Mouse (Mus musculus): Measurements from ENCODE around the gene Senp3.
"Not testable (repeated sequence)": the region's sequence is repeated elsewhere in the genome, so short reads cannot be mapped to it uniquely, and the experiment has no call there.

The Senp3 gene

DNA sequence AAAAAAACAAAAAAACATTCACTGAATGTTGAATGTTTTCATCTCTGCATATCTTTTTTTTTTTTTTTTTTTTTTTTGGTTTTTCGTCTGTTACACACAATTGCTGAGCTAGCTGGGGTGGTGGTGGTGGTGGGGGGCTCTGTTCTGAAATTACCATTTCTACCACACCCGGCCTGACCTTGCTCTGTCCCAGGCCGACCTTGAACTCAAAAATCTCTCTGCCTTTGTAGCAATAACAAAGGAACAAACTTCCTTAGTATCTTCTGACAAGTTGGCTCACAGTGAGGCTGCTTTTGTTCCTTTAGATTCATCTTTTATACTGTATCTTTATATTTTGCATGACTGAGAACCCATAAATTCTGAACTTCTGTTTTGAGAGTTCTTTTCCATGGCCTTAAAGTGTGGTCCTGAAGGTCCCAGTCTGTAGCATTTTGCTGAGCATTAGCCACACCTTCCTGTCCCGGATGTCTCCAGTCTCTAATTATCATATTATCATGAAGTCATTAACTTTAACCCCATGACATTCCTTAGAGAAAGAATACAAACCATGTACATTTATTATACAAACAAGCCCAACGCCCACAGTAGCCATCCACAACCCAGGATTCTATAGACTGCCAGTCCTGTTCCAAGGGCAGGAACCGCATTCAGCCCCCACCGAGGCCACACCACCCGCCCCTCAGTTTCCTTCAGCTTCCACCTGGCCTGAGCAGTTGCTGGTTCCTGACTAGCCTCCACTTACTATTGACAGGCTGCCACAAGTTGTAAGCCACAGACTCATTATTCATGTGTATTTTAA, 22.1 kb upstream of the Senp3 start:
- no peak for DNase-seq

DNA sequence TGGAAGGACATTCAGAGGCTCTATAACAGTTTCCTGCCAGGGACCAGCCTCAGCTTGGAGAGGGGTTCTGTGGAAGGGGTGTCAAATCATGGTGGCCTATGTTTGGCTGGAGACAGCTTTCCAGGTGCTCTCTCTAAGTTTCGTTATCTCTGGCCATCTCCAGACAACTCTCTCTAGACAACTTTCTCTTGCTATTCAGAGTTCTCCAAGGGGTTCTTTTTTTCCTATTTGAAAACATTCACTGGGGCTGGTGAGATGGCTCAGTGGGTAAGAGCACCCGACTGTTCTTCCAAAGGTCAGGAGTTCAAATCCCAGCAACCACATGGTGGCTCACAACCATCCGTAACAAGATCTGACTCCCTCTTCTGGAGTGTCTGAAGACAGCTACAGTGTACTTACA, 21.5 kb upstream of the Senp3 start:
- not testable (repeated sequence) for DNase-seq

DNA sequence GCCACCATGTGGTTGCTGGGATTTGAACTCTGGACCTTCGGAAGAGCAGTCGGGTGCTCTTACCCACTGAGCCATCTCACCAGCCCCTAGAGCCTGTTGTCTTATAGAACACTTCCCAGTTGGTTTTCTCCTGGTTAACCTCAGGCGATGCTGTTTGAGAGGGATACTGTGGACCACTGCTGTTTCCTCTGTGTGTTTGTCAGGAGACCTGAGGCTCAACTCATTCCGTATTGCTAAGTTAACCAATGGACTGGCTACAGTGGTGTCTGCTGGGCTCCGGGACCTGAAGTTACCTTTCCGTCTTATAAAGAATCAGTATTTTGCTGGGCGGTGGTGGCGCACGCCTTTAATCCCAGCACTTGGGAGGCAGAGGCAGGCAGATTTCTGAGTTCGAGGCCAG, 21.0 kb upstream of the Senp3 start:
- not testable (repeated sequence) for DNase-seq

DNA sequence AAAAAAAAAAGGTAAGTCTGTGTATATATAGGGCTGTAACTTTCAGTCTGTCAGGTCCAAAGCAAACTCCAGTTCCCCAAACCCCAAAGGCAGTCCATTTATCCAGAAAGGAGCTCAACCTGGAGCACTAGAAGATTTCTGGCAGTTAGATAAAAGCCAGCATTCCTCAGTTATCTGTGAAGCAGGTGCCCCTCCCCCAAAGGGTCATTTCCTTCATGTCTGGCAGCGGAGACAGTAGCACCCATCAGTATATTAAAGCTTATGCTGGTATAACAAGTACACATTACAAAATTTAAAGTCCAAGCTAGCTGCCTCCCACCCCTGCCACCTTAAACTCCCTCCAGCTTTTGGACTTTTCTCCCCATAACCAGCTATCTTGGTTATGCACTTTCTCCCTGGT, 17.7 kb upstream of the Senp3 start:
- no peak for DNase-seq

DNA sequence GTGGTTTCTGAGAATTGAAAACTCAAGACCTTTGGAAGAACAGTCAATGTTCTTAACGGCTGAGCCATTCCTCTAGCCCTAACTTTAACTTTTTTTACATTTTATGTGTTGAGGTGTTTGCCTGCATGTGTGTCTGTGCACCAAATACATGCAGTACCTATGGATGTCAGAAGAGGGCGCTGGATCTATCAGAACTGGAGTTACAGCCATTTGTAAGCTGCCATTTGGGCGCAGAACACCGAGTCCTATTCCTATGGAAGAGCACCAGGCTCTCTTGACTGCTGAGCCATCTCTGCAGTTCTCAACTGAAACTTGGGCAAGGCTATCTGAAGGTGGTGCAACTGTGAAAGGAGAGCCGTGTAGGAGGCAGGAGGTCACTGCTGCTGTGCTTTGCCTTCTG, 16.7 kb upstream of the Senp3 start:
- DNase-seq = no peak

DNA sequence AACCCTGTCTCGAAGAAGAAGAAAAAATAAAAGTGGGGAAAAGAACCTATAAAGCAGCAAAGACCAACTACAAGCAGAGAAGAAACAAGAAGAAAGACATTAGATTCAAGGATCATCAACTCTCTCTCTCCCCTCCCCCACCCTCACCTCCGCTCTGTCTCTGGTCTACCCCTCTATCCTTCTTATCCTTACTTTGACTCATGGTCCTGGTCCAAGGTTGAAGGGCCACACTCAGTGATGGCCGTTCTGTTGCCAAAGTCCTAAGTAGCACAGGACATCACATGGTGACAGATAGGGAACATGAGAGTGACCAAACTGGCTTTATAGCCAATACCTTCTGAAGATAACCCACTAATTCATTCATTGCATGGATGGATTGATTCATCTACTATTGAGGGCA, 15.5 kb upstream of the Senp3 start:
- DNase-seq = no peak

DNA sequence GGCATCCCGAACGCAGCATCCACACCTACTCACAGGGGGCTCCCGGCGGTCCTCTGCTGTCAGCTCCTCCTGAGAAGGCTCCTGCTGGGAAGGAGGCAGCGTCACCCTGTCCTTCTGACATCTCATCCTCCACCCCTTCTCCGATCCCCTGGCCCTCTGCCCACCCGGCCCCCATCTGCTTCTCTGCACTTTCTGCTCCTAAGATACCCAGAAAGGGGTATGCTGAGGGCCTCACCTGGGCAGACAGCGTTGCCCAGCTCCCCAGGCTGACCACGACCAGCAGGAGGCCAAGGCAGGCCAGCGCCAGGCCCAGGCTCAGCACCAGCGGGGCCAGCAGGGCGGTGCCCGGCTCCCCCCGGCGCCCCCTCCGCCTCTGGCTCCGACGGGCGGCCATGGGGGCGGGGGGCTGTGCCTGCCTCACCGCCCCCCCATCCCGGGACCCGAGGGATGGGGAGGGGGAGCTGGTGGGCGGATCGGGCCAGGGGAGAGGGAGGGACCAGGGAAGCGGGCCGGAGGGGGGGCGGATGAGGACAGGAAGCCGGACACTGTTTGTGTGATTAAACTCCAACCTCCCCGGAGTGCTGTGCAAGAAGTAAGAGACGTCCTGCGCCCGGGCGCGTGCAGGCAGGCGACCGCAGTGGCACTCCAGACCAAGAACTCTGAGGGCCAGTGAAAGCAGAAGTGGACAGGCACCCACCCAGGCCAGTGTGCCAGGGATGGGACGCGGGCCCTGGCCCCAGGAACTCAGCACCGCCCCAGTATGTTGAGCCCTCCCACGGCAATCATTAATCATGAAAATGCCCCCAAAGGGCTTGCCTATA, 13.7 kb upstream of the Senp3 start, which contains the start of the genes Tnfsf12 and Tnfsfm13:
Gene Tnfsf12 (minus strand): TSS at position 489 of the 821 bp plus-strand sequence.
Gene Tnfsfm13 (minus strand): TSS at position 738 of the 821 bp plus-strand sequence.
- DNase-seq = peak; percentile 72 to 74

DNA sequence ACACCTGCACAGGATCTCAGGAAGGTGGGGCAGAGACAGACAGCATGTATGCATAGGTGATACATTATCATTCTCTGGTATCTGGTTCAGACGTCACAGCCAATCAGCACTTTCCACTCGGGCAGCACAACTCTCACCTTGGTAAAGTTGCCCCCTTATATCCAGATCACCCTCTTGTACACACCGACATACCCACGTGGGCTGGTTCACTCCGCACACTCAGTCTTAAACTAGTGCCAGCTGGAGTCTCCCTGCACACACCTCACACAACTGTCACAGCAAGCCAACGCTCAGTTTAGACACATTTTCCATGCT, 13.1 kb upstream of the Senp3 start:
- no peak for DNase-seq

DNA sequence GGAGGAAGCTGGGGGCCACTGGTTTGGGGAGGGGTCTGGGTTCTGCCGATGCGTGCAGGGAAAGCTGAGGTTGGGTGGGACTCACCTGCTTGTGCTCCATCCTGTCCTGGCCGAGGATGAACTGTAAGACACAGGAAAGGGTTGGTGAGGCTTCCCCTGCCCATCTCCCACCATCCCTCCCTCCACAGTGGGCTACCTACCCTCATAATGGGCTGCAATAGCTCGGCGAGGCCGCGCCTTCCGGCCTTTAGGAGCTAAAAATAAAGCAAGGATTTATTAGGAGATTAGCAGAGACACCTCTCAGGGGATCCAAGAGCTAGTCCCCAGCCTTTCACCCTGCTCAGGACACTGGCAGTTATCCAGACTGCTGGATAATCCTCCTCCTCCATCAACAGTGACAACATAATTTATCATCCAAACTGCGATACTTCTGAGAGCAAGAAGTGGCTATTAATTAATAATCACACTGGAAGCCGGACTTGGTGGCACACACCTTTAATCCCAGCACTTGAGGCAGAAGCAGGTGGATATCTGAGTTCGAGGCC, 11.6 kb upstream of the Senp3 start:
- no peak for DNase-seq

DNA sequence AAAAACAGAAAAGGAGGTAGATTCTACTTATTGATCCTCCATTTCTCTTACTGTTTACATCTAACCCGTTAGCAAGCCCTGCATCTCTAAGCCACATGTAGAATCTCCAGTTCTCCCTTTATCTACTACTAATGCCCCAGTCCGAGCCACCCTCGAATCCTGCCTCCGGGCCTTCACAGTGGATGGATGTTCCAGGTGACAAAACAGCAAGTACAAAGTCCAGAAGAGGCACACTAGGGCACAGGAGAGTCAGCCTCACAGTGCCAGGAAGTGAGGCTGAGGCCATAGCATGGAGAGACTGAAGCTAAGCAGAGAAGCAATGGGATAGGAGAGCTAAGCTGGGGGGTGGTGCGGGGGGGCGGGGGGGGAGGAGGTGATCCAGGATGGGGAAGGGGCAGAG, 11.0 kb upstream of the Senp3 start:
- DNase-seq = peak; percentile 74 to 80

DNA sequence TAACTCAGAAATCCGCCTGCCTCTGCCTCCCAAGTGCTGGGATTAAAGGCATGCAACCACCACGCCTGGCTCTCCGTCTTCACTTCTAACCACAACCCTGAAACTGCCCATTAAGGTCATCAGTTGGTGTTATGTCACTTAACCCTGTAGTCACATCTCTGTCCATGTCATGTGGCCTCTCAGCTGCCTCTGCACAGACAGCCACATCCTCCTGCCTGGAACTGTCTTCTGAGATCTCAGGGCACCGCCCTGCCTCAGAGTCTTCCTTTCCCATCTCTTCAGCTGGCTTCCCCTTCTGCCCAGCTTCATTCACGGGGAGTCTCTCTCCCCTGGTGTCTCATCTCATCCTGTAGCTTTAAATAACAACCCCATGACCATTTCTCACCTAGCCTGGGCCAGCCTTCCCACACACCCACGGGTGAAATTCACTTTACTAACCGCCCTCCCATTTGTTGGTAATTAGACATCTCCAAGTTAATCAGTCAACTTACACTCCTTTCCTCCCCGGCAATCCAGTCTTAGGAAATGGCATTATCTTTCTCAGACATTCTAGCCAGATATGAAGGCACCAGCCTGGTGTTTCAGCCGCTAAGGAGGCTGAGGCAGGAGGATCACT, 10.4 kb upstream of the Senp3 start:
- DNase-seq = peak in 1 of 2 experiments; percentile 50

DNA sequence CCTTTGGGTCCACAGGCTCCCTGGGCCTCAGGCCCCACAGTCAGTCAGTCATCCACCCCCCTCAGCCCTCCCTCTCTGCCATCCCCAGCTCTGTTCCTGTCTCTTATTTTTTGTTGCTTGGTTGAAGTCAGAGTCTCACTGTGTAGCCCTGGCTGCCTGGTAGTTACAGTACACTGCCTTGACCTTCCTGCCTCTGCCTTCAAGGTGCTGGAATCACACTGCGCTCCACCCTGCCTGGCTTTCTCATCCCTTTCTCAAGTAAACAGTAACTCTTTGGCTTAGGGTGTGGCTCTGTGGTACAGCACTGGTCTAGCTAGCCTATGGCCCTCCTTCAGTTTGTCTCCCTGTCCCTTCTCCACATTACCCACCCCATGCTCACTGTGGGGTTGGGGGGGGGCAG, 8.0 kb upstream of the Senp3 start:
- DNase-seq = peak in 1 of 2 experiments; percentile 60

DNA sequence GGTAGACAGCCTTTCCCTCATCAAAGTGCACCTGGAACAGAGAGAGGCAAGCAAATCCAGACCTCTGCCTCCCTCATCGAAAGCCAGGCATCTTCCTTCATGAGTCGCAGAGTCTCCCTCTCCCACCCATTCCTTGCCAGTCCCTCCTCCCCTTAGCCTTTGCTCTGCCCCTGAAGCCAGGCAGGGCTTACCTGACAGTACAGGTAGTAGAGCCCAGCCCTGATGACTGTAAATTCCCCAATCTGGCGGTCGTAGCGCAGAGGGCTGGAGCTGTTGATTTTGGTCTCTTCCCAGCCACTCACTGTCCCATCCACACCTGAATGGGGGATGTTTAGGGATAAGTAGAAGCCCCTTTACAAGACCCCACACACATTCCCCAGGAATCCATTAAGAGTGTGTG, 5.2 kb upstream of the Senp3 start:
- DNase-seq = no peak

DNA sequence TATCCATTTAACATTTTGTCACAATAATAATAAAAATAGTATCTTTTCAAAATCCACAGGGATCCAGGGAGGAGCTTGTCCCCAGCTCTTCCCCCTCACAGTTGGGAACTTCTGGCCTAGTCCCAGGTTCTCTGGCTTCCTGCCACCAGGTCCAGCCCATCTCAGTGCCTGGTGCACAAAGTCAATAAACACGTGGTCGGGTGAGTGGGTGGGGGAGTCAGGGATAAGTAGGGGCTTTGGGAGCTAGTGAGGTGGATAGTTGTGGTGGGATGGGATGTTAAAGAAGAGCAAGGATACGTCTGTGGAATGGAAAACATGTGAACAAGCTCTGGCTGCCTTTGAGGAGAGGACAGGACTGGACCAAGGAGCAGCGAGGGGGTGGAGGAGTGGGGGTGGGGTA, 4.5 kb upstream of the Senp3 start:
- peak; percentile 75 to 80 for DNase-seq

DNA sequence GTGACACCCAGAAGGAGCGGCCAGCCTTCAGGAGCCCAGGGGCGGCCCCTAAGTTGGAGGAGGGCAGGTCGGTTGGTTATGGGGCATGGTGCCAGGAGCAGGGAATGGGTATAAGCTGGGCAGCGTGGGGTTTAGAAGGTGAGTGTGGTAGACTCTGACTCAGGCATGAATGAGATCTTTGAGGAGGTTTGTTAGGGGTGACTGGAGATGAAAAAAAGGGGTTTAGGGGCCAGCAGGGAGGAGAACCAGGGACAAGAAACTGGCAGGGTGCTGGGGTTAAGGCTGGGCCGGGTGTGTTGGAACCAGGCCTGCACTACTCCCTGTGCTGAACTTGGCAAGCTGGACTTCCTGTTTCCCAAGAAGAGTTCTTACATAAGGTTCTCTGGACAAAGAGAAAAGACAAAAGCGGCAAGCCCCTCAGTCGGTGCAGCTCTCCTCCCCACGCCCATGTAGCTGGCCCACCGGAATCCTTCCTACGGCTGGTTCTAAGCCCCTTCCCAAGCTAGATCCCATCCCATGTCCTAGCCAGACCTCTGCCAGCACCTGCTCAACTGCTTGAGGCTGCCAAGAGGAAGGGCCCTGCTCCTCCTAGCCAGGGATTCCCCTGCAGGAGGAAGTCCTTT, 3.8 kb upstream of the Senp3 start, which contains the start of gene Tnfsf13:
Gene Tnfsf13 (minus strand): TSS at position 259 of the 623 bp plus-strand sequence.
- DNase-seq = peak; percentile 88 to 94

DNA sequence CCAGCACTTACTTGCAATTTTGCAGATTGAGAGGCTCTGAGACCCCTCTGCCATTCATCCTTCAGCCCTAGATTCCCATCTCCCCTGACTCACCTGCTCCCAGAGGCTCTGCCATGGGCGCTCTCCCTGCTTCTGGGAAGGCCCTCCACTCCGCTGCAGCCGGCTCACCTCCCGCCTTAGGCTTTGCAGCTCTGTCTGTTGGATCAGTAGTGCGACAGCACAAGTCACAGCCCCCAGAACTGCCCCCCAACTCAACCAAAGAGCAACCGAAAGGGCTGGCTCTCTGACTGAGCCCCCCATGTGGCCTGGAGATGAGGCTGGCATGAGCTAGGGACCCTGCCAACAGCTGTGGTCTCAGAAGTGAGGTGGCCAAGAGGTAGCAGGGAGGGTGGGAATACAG, 3.1 kb upstream of the Senp3 start:
- no peak for DNase-seq

DNA sequence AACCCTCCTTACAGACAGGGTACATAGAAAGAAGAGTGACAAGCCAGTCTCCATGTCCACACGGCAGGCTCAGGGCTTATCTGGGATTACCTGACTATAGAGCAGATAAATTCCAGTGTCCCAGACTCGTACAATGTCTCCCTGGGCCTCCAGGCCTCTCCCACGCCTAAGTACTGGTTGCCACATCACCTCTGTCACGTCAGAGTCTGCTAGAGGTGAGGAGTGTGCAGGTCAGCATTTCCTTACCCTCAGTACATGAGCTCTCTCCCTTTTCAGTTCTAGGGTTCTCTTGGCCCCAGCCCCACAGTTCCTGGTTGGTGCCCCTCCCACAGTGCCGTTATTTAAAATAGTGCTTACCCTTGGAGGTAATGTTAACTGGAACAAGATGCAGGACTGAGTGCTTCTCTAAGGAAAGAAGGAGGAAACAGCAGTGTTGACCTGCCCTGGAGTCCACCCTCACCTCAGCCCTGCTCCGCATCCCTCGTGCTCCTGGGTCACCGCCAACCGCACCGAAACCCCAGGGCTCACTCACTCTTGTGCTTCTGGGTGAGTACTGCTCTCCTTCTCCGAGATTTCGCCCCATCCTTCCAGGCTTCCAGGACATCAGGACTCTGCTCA, 2.4 kb upstream of the Senp3 start:
- no peak for DNase-seq

DNA sequence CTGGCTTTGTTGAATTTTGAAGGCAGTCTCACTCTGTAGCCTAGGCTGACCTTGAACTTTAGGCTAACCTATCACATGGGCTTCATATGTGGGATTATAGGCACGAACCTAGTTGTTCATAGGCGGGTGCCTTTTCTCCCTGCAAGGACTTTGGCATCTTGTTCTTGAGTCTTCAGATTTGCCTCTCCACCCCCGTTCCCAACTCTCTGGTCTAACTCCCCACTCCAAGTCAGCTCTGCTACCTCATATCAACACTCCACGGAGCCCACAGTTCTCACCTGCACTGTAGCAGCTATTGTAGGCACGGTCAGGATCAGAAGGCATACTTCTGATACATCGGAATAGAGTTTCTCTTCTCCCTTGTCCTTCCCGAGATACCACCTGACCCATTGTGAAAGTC, 1.7 kb upstream of the Senp3 start:
- DNase-seq = no peak

DNA sequence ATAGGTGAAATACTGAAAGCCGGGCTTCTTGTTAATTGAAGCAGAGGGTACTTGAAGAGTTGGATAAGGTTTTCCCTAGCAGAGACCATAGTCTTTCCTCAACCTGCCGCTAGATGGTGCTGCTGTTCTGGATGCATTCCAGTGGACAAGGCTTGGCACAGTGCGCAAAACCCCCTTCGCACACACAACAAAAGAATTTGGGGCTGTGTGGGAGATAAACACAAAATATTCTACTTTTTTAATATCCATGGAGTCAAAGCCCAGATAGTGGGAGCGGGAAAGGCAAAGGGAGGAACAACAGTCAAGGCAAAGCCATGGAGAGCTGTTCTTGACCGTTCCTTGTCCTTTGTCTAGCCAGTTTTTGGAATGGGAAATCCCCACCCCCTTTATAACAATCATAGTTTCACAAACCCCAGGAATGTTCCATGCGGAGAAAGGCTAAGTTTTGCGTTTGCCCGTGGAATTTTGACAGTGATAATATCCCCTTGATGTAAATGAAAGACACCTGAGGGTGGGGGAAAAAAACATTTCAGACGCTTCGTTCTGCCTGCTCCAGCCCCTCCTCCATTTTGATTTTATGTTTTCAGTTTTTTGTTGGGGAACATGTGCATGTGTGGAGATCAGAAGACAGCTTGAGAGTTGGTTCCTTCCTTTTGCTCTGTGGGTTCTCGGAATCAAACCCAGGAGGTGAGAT, 1.1 kb upstream of the Senp3 start:
- peak; percentile 82 to 91 for DNase-seq

DNA sequence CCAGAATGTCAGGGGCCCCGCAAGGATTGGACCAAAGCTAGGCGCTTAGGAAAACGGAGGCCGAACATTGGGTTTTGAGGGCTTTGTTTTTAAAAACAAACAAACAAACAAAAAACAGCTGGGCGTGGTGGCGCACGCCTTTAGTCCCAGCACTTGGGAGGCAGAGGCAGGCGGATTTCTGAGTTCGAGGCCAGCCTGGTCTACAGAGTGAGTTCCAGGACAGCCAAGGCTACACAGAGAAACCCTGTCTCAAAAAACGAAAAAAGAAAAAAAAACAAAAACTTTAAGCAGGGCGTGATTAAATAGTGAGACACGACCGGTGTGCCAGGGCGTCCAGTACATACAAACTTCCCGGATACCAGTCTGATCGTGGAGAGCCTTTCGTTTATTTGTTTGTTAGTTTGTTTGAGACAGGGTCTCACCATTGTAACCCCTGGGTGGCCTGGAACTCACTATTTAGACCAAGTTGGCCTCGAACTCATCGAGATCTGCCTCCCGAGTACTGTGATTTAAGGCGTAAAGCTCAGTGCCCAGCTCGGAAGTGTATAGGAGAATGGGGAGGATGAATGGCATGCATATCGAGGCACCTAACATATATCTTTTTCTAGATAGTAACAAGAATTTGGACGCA, 440 bp upstream of the Senp3 start:
- DNase-seq = no peak

DNA sequence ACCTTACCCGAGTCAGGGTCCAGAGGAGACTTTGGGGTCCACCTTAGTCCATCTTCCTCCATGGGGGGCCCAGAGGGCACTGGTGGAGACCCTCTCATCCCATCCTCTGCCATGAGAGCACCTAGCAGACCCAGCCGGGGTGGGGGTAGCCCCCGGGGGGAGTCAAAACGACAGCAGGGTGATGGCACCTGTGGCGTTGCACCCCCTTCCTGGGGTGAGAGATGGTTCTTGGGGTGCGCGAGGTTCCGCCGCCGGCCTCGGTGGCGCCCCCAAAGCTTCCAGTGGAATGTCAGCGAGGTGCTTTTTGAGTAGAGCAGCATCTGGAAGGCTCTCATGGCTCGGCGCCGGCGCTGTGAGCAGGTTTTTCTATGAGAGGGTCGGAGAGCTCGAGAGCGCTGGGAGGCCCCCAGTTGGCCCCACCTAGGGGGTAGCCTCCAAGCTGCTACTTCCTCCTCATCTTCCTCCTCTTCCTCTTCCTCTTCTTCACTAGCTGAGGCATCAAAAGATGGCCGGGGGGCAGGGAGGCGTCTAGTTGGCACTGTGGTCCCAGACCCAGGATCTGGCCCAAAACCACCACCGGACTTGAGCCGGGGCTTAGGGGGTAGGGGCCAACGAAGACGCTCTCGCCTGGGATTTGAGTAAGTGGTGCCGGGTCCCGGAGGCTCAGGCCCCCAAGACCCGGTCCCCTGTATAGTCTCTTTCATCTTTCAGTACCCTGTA, 1.6 kb downstream of the Senp3 start:
- no peak for DNase-seq
